Mouse (Mus musculus) CH12.LX (cell line): ENCODE data around the gene Slc6a17. TPM values are rescaled to one million over a fixed set of nuclear protein-coding genes. Genes with fewer than 3 reads are reported as not detected.

Source experiments
- DNase-seq: peaks from one replicate; pipeline ENCODE4 v3.0.0-alpha.2; 2013; ENCODE audit errors: extremely low read depth
- H3K27ac ChIP-seq: 2 replicates; pipeline ENCODE4 v1.5.1; 2012; ENCODE audit warnings: low read depth, mild to moderate bottlenecking, control low read depth, moderate library complexity; ENCODE audit not compliant: insufficient read depth
- H3K27me3 ChIP-seq: replicated peaks from 2 replicates; pipeline ENCODE3; 2012; ENCODE audit warnings: inconsistent platforms
- H3K36me3 ChIP-seq, 2 experiments: replicated peaks in 1 of 2; 2 replicates each; pipeline versions ENCODE3 to v1.6.1; 2012; ENCODE audit warnings: inconsistent platforms in 1 of 2, low read length in 1 of 2, mild to moderate bottlenecking in 1 of 2, mixed read lengths in 1 of 2, moderate library complexity in 1 of 2; ENCODE audit not compliant: control insufficient read depth in 1 of 2, insufficient read depth in 1 of 2
- H3K4me1 ChIP-seq, 2 experiments: 2 replicates each; pipeline ENCODE4 v1.6.1; 2012; ENCODE audit warnings: inconsistent platforms in 1 of 2, moderate library complexity in 1 of 2; ENCODE audit not compliant: insufficient read depth in 2 of 2, control insufficient read depth in 1 of 2
- H3K4me2 ChIP-seq: 2 replicates; pipeline ENCODE4 v1.6.1; 2012; ENCODE audit warnings: low read depth, mild to moderate bottlenecking, control low read depth; ENCODE audit not compliant: poor library complexity, insufficient read depth, severe bottlenecking
- H3K4me3 ChIP-seq, 3 experiments: fragments of 150-350 bp in 1 of 3; sonication (generic) in 1 of 3; replicated peaks in 1 of 3; 2 replicates each; pipeline versions ENCODE3 to v1.5.1; 2011 to 2012; ENCODE audit warnings: low read depth in 2 of 3, low read length in 2 of 3, mild to moderate bottlenecking in 2 of 3, moderate library complexity in 2 of 3, control low read depth in 1 of 3, improper control_type of control experiment in 1 of 3, inconsistent platforms in 1 of 3, mixed read lengths in 1 of 3; ENCODE audit not compliant: poor library complexity in 1 of 3
- H3K79me2 ChIP-seq: replicated peaks from 2 replicates; pipeline ENCODE4 v1.6.1; 2012; ENCODE audit warnings: mild to moderate bottlenecking, moderate library complexity; ENCODE audit not compliant: control insufficient read depth, poor library complexity, insufficient read depth, severe bottlenecking; ENCODE audit errors: extremely low read depth
- H3K9ac ChIP-seq: 2 replicates; pipeline ENCODE4 v1.6.1; 2012; ENCODE audit warnings: low read depth, mild to moderate bottlenecking, control low read depth, moderate library complexity; ENCODE audit not compliant: insufficient read depth
- H3K9me3 ChIP-seq: replicated peaks from 2 replicates; pipeline ENCODE3; 2012; ENCODE audit warnings: low read length, inconsistent platforms, mixed read lengths
- CHD1 ChIP-seq: IDR thresholded peaks from 2 replicates; pipeline ENCODE4 v1.6.1; 2012; ENCODE audit warnings: low read depth, low read length, improper control_type of control experiment, inconsistent platforms
- ELF1 ChIP-seq: IDR thresholded peaks from 2 replicates; pipeline ENCODE4 v1.6.1; 2014; ENCODE audit warnings: low read depth, mild to moderate bottlenecking, inconsistent platforms, low read length, improper control_type of control experiment
- EP300 ChIP-seq: IDR thresholded peaks from 2 replicates; pipeline ENCODE4 v1.6.1; 2011; ENCODE audit warnings: low read length, improper control_type of control experiment
- ETS1 ChIP-seq: conservative IDR thresholded peaks from 2 replicates; pipeline ENCODE4 v1.6.1; 2012; ENCODE audit warnings: low read depth, mild to moderate bottlenecking, inconsistent platforms, low read length, improper control_type of control experiment, moderate library complexity
- GABPA ChIP-seq: IDR thresholded peaks from 2 replicates; pipeline ENCODE4 v1.6.1; 2012; ENCODE audit warnings: low read depth, low read length, improper control_type of control experiment, inconsistent platforms; ENCODE audit not compliant: insufficient replicate concordance
- IRF4 ChIP-seq: IDR thresholded peaks from 2 replicates; pipeline ENCODE4 v1.6.1; 2014; ENCODE audit warnings: low read depth, mild to moderate bottlenecking, inconsistent platforms, low read length, improper control_type of control experiment
- JUND ChIP-seq: conservative IDR thresholded peaks from 2 replicates; pipeline ENCODE4 v1.6.1; 2011; ENCODE audit warnings: low read depth, low read length, improper control_type of control experiment
- KAT2A ChIP-seq: IDR thresholded peaks from 2 replicates; pipeline ENCODE4 v1.6.1; 2012; ENCODE audit warnings: low read length, improper control_type of control experiment, inconsistent platforms; ENCODE audit not compliant: insufficient replicate concordance
- MAX ChIP-seq: IDR thresholded peaks from 2 replicates; pipeline ENCODE4 v1.6.1; 2011; ENCODE audit warnings: low read length, improper control_type of control experiment
- MAZ ChIP-seq: IDR thresholded peaks from 2 replicates; pipeline ENCODE4 v1.6.1; 2012; ENCODE audit warnings: low read depth, mild to moderate bottlenecking, inconsistent platforms, low read length, improper control_type of control experiment, moderate library complexity
- MEF2A ChIP-seq: IDR thresholded peaks from 2 replicates; pipeline ENCODE4 v1.6.1; 2014; ENCODE audit warnings: low read depth, mild to moderate bottlenecking, inconsistent platforms, low read length, improper control_type of control experiment, borderline replicate concordance
- MXI1 ChIP-seq: IDR thresholded peaks from 2 replicates; pipeline ENCODE4 v1.6.1; 2011; ENCODE audit warnings: mild to moderate bottlenecking, low read depth, low read length, improper control_type of control experiment
- NELFE ChIP-seq: IDR thresholded peaks from 2 replicates; pipeline ENCODE4 v1.6.1; 2011; ENCODE audit warnings: low read depth, low read length, improper control_type of control experiment
- NRF1 ChIP-seq: IDR thresholded peaks from 2 replicates; pipeline ENCODE4 v1.6.1; 2014; ENCODE audit warnings: low read depth, mild to moderate bottlenecking, inconsistent platforms, low read length, improper control_type of control experiment, moderate library complexity
- POLR2A ChIP-seq: IDR thresholded peaks from 2 replicates; pipeline ENCODE4 v1.6.1; 2011; ENCODE audit warnings: low read depth, mild to moderate bottlenecking, improper control_type of control experiment, low read length
- POLR2AphosphoS2 ChIP-seq: IDR thresholded peaks from 2 replicates; pipeline ENCODE4 v1.6.1; 2011; ENCODE audit warnings: low read depth, low read length, improper control_type of control experiment
- RAD21 ChIP-seq: IDR thresholded peaks from 2 replicates; pipeline ENCODE4 v1.6.1; 2011; ENCODE audit warnings: low read depth, mild to moderate bottlenecking, low read length, improper control_type of control experiment, moderate library complexity
- RCOR1 ChIP-seq: conservative IDR thresholded peaks from 2 replicates; pipeline ENCODE4 v1.6.1; 2012; ENCODE audit warnings: low read depth, mild to moderate bottlenecking, inconsistent platforms, low read length, improper control_type of control experiment
- SIN3A ChIP-seq: IDR thresholded peaks from 2 replicates; pipeline ENCODE4 v1.6.1; 2012; ENCODE audit warnings: low read length, improper control_type of control experiment, inconsistent platforms
- TBP ChIP-seq: conservative IDR thresholded peaks from 2 replicates; pipeline ENCODE4 v1.6.1; 2011; ENCODE audit warnings: low read depth, low read length, improper control_type of control experiment
- USF1 ChIP-seq: IDR thresholded peaks from 2 replicates; pipeline ENCODE4 v1.6.1; 2014; ENCODE audit warnings: low read depth, mild to moderate bottlenecking, inconsistent platforms, low read length, improper control_type of control experiment
- ZC3H11A ChIP-seq: IDR thresholded peaks from 2 replicates; pipeline ENCODE4 v1.6.1; 2012; ENCODE audit warnings: low read depth, mild to moderate bottlenecking, inconsistent platforms, low read length, improper control_type of control experiment
- ZKSCAN1 ChIP-seq: IDR thresholded peaks from 2 replicates; pipeline ENCODE4 v1.6.1; 2012; ENCODE audit warnings: low read depth, inconsistent platforms, low read length, improper control_type of control experiment, borderline replicate concordance
- ZMIZ1 ChIP-seq: IDR thresholded peaks from 2 replicates; pipeline ENCODE4 v1.6.1; 2012; ENCODE audit warnings: low read depth, mild to moderate bottlenecking, inconsistent platforms, low read length, improper control_type of control experiment
- ZNF384 ChIP-seq: IDR thresholded peaks from 2 replicates; pipeline ENCODE4 v1.6.1; 2012; ENCODE audit warnings: low read depth, low read length, improper control_type of control experiment, inconsistent platforms
- dilution Hi-C: fragments of 300-500 bp; cut with MboI; formaldehyde crosslinking; loops from 2 replicates; pipeline ENCODE4 v1.14.3; 2020; ENCODE audit warnings: low sequenced_read_pairs; ENCODE audit not compliant: extremely low pct_unique_long_range_greater_than_20kb, extremely low pct_ligation_motif_present
- in situ Hi-C: fragments of 300-500 bp; cut with MboI; formaldehyde crosslinking; loops from 3 replicates; pipeline ENCODE4 v1.14.3; 2019; ENCODE audit warnings: low sequenced_read_pairs, low pct_ligation_motif_present, low pct_unique_long_range_greater_than_20kb, mixed read lengths
- polyA plus RNA-seq: library from polyadenylated mRNA; unstranded; fragments of >175 nt; gene quantifications from 2 replicates; pipeline ENCODE4 v1.2.1, GENCODE M21; 2012; ENCODE audit warnings: low read depth; ENCODE audit not compliant: insufficient read length
- total RNA-seq, 2 experiments: library from RNA; depleted of rRNA; stranded (reverse); fragments of 300-350 nt in 1 of 2; fragments of >200 nt in 1 of 2; gene quantifications; 2 replicates each; pipeline ENCODE4 v1.2.3; 2012 to 2014

Slc6a17 gene
- total and polyA plus RNA-seq, 3 experiments: not detected

GRCm38 (mm10) chr3:107534951-107535350 is 17.1 kb upstream of the Slc6a17 start:
- Histone ChIP-seq H3K36me3 (no peaks in the 10 kb centered on the region), H3K4me2 (no peak overlapping the region), H3K4me1 (peaks cover 0 to 14% of the 10 kb centered on the region in 2 experiments; a peak in 2 of 4 replicates), H3K79me2 (no peaks in the 10 kb centered on the region), H3K9ac (no peak overlapping the region), H3K27ac (no peak overlapping the region), H3K9me3 (peaks cover 3% of the 10 kb centered on the region)
- in situ Hi-C loops: no loop called here
- dilution Hi-C loops: no loop called here
- TF ChIP-seq TBP (no peak), IRF4 (no peak), JUND (no peak), ZNF384 (no peak), KAT2A (no peak), ETS1 (no peak), NELFE (no peak), POLR2AphosphoS2 (no peak), MAZ (no peak), RCOR1 (no peak), ELF1 (no peak), CHD1 (no peak), POLR2A (no peak), SIN3A (no peak), USF1 (no peak), ZKSCAN1 (no peak), ZMIZ1 (no peak), MEF2A (no peak), EP300 (no peak)
- TF ChIP-seq, all 38 proteins: peak for 0
- DNase-seq: no peak
- H3K4me3 ChIP-seq: no peak overlapping the region
- peaks cover 49% of the 10 kb centered on the region for H3K27me3 ChIP-seq

DNA sequence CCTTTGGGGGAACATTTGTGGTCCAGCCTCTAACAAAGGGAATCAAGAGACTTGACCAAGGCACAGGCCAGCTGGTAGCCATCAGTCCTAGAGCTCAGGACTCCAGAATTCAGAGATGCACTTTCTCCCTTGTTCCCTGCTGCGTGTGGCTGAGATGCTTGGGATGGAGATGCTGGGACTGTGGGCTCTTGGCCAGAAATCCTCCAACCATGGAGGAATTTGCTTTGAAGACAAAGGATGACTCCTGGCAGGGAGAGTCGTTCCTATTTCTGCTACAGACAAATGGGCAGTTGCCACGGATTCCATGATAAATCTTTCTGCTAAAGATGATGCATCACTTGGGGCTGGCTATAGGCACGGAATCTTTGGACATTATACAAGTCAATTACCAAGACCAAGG is 15.7 kb upstream of the Slc6a17 start:
- no peak overlapping the region for H3K27ac ChIP-seq
- TF ChIP-seq NRF1 (no peak), ZC3H11A (no peak), GABPA (no peak), POLR2A (no peak), TBP (no peak), KAT2A (no peak), ZKSCAN1 (no peak), MXI1 (no peak), ZNF384 (no peak), MAX (no peak), EP300 (no peak), RAD21 (no peak)
- TF ChIP-seq, all 38 proteins: peak for 0
- Histone ChIP-seq H3K79me2 (no peaks in the 10 kb centered on the region), H3K9me3 (peaks cover 3% of the 10 kb centered on the region), H3K4me1 (peaks cover under 1 to 4% of the 10 kb centered on the region in 2 experiments; a peak in 2 of 4 replicates), H3K9ac (no peak overlapping the region), H3K4me2 (no peak overlapping the region), H3K27me3 (peaks cover 40% of the 10 kb centered on the region), H3K36me3 (no peaks in the 10 kb centered on the region), H3K4me3 (no peak overlapping the region)
- in situ Hi-C loops (no loop called here), dilution Hi-C loops (no loop called here)
- no peak for DNase-seq
